In genomic region chr7:101324142-101324962, GRCm38 (mm10) we compare ENCODE assay signal across 11 mouse cellular contexts. TPM values are rescaled to one million over a fixed set of nuclear protein-coding genes. Genes with fewer than 3 reads are reported as not detected.
DNase-seq lines count a peak whose midpoint lies in the region; ATAC-seq and TF ChIP-seq lines count a peak whose summit lies in the region.
"Had no signal": no experiment of that assay in that cellular context is flagged by ENCODE, and none has a peak within 500 bp of the region (broad histone marks: within the 10 kb centered on the region; RNA-seq: fewer than 3 reads in every experiment).

No protein-coding gene starts in this region.

- no peaks in the 10 kb centered on the region for H3K36me3 ChIP-seq in intestine, embryonic 16.5 days (ENCODE audit: control insufficient read depth, insufficient read depth, low read length)
- 0 out of 2 replicates have a peak, but pooled peaks cover 3% of the 10 kb centered on the region for H3K36me3 ChIP-seq in stomach, postnatal 0 days (ENCODE audit: control insufficient read depth, insufficient read depth, low read length)

- H3K4me1 ChIP-seq in intestine, embryonic 16.5 days (ENCODE audit: control insufficient read depth, insufficient read depth, low read length) = peaks cover 33% of the 10 kb centered on the region
- H3K4me1 ChIP-seq in stomach, postnatal 0 days (replicated peaks; ENCODE audit: control insufficient read depth, insufficient read depth) = peaks cover 4% of the 10 kb centered on the region; the same call in 1 of the 2 replicates

- H3K27me3 ChIP-seq in intestine, embryonic 16.5 days (replicated peaks; ENCODE audit: control insufficient read depth, insufficient read depth, low read length) = no peaks in the 10 kb centered on the region
- H3K27me3 ChIP-seq in stomach, postnatal 0 days (ENCODE audit: control insufficient read depth, insufficient read depth, low read length) = no peaks in the 10 kb centered on the region

- no peak for TF ChIP-seq EP300 in stomach, postnatal 0 days (optimal IDR thresholded peaks at IDR 0.05)

- H3K4me3 ChIP-seq in intestine, embryonic 16.5 days (ENCODE audit: low read length) = peak overlapping the region; percentile 81; the same call in 1 of the 2 replicates
- H3K4me3 ChIP-seq in stomach, postnatal 0 days (ENCODE audit: low read depth, low read length) = no peak overlapping the region

- intact Hi-C loops in left cerebral cortex, postnatal 4 days (cut with DNase I) = no loop called here
- intact Hi-C loops in left cerebral cortex, postnatal 14 days (cut with DNase I) = no loop called here

- peak overlapping the region; percentile 87; the same call in 1 of the 2 replicates for H3K4me2 ChIP-seq in intestine, embryonic 16.5 days (ENCODE audit: low read depth, low read length)
- peak overlapping the region; percentile 90; the same call in 1 of the 2 replicates for H3K4me2 ChIP-seq in stomach, postnatal 0 days (replicated peaks; ENCODE audit: low read depth)

- TF ChIP-seq CTCF in stomach, postnatal 0 days (IDR thresholded peaks at IDR 0.05; ENCODE audit: low read depth) = no peak

- ATAC-seq in intestine, embryonic 16.5 days = no peak
- ATAC-seq in stomach, postnatal 0 days (ENCODE audit: low FRiP score, low TSS enrichment) = no peak
- ATAC-seq: activated CD4-positive, CD25-positive, alpha-beta regulatory T cell, adult 4 months had no signal

- peak; percentile 92 for DNase-seq in heart, adult 11 months
- no peak for DNase-seq in heart, adult 18-20 months
- peak; percentile 75 for DNase-seq in left cerebral cortex, postnatal 4 days
- no peak for DNase-seq in left cerebral cortex, postnatal 14 days (ENCODE audit: low spot score in 2 of 2)
- no peak for DNase-seq in stomach, postnatal 0 days (ENCODE audit: low spot score)
- no peak for DNase-seq in B cell, adult 2 months
- DNase-seq: retina, postnatal 1 day had no signal

- 48% methylated on average over 6 of the region's 6 CpGs for whole genome bisulfite sequencing in intestine, embryonic 16.5 days
- 40% methylated on average over 6 of the region's 6 CpGs for WGBS in stomach, postnatal 0 days

- no peaks in the 10 kb centered on the region for H3K9me3 ChIP-seq in intestine, embryonic 16.5 days (ENCODE audit: control insufficient read depth, low read length)
- no peaks in the 10 kb centered on the region for H3K9me3 ChIP-seq in stomach, postnatal 0 days (ENCODE audit: control insufficient read depth, low read length)

- peak overlapping the region; percentile 44 for H3K27ac ChIP-seq in intestine, embryonic 16.5 days (ENCODE audit: low read length)
- H3K27ac ChIP-seq in stomach, postnatal 0 days (replicated peaks) = 0 out of 2 replicates have a peak overlapping the region, but pooled peaks have one; percentile 13
- H3K27ac ChIP-seq: kidney, postnatal 0 days; macrophage had no signal

- H3K9ac ChIP-seq in intestine, embryonic 16.5 days (ENCODE audit: low read depth, low read length) = 0 out of 2 replicates have a peak overlapping the region, but pooled peaks have one; percentile 15
- H3K9ac ChIP-seq in stomach, postnatal 0 days (ENCODE audit: low read length) = no peak overlapping the region

RNA-seq across cellular contexts. Expression of gene Stard10, which starts 7.5 kb away (rescaled TPM):
- total RNA-seq in heart, adult 18-20 months (2021) = 10 to 100 TPM; 68.5 to 72.5 TPM
- total RNA-seq in left cerebral cortex, postnatal 4 days (2021) = 10 to 100 TPM; 13.2 to 14.6 TPM
- total RNA-seq in left cerebral cortex, postnatal 14 days (2021) = 10 to 100 TPM; 31.4 to 32.2 TPM
- 101 and 106 TPM in 2 replicates for polyA plus RNA-seq in intestine, embryonic 16.5 days (2015; fragmentation: Nextera tagmentation; extraction: Ambion mirVana)
- polyA plus RNA-seq in stomach, postnatal 0 days (2015; fragmentation: Nextera tagmentation; extraction: Ambion mirVana) = 132 and 144 TPM in 2 replicates

RNA-seq across cellular contexts. Expression of gene Atg16l2, which starts 22.3 kb away (rescaled TPM):
- 1 to 10 TPM; 5.5 to 7.4 TPM for total RNA-seq in heart, adult 18-20 months (2021)
- total RNA-seq in left cerebral cortex, postnatal 4 days (2021) = 10 to 100 TPM; 34.2 to 36.0 TPM
- total RNA-seq in left cerebral cortex, postnatal 14 days (2021) = 10 to 100 TPM; 53.7 to 60.3 TPM
- 13.4 and 17.3 TPM in 2 replicates for polyA plus RNA-seq in intestine, embryonic 16.5 days (2015; fragmentation: Nextera tagmentation; extraction: Ambion mirVana)
- polyA plus RNA-seq in stomach, postnatal 0 days (2015; fragmentation: Nextera tagmentation; extraction: Ambion mirVana) = 6.0 and 7.1 TPM in 2 replicates

RNA-seq across cellular contexts. Expression of gene Arap1, which starts 23.5 kb away (rescaled TPM):
- total RNA-seq in heart, adult 18-20 months (2021) = 10 to 100 TPM; 31.3 to 35.1 TPM
- total RNA-seq in left cerebral cortex, postnatal 4 days (2021) = 10 to 100 TPM; 21.1 to 21.9 TPM
- total RNA-seq in left cerebral cortex, postnatal 14 days (2021) = 10 to 100 TPM; 13.9 to 17.9 TPM
- 60.9 and 61.8 TPM in 2 replicates for polyA plus RNA-seq in intestine, embryonic 16.5 days (2015; fragmentation: Nextera tagmentation; extraction: Ambion mirVana)
- polyA plus RNA-seq in stomach, postnatal 0 days (2015; fragmentation: Nextera tagmentation; extraction: Ambion mirVana) = 37.2 and 44.7 TPM in 2 replicates

Comparison
In these comparisons a context has a peak if more than half of its experiments do, and no peak if none do; other contexts are left out.
1. DNase-seq: peak in heart, adult 11 months (single experiment) and left cerebral cortex, postnatal 4 days (single experiment); none in heart, adult 18-20 months (0 of 2), left cerebral cortex, postnatal 14 days (0 of 2), stomach, postnatal 0 days (single experiment) and B cell, adult 2 months (0 of 2).
2. RNA of gene Atg16l2, which starts 22.3 kb away (total RNA-seq): 53.7 to 60.3 TPM in left cerebral cortex, postnatal 14 days and 34.2 to 36.0 TPM in left cerebral cortex, postnatal 4 days; 5.5 to 7.4 TPM in heart, adult 18-20 months; every median in the first group is over 4 times any median in the second.